Mouse (Mus musculus): ENCODE data around the gene Ublcp1. TPM values are rescaled to one million over a fixed set of nuclear protein-coding genes. Genes with fewer than 3 reads are reported as not detected.

The Ublcp1 gene
- polyA plus RNA-seq, 1 experiment from 2014 or later, result 58.4 TPM

- Histone ChIP-seq H3K36me3 (ENCODE audit: control insufficient read depth, insufficient read depth, low read length) (no peaks in the 10 kb centered on the region), H3K9me3 (replicated peaks; ENCODE audit: control insufficient read depth, low read length) (no peaks in the 10 kb centered on the region), H3K27ac (ENCODE audit: low read depth, low read length) (no peak overlapping the region), H3K9ac (ENCODE audit: low read depth, low read length) (no peak overlapping the region), H3K4me1 (ENCODE audit: control insufficient read depth, insufficient read depth, low read length) (peaks cover 20% of the 10 kb centered on the region), H3K27me3 (ENCODE audit: control insufficient read depth, insufficient read depth, low read length) (no peaks in the 10 kb centered on the region), H3K4me3 (ENCODE audit: low read depth, low read length) (no peak overlapping the region), H3K4me2 (no peak overlapping the region)
- 86% methylated on average over 4 of the region's 4 CpGs for WGBS (ENCODE audit: insufficient replicate concordance)
- ATAC-seq (replicated peaks; ENCODE audit: insufficient number of reproducible peaks, low FRiP score, low TSS enrichment), result no peak
These were observed 65.2 kb downstream of the Ublcp1 start for GRCm38 (mm10) chr11:44405113-44405512.

Small RNAs within 50 kb of the gene (microRNA-seq; reads per million reads assigned to microRNA genes)
- not detected for gene Gm22121 (ENCODE audit: borderline number of aligned reads)

Other genes starting within 250 kb of the Ublcp1 start
- gene Il12b, start 70.4 kb downstream of the Ublcp1 start, polyA plus RNA-seq (2014; fragmentation: Nextera tagmentation; extraction: Ambion mirVana), result 0.42 TPM in 1 of 2 replicates, not detected in the other
- 60.4 and 64.4 TPM in 2 replicates for gene Rnf145, start 48.5 kb upstream of the Ublcp1 start, polyA plus RNA-seq (2014; fragmentation: Nextera tagmentation; extraction: Ambion mirVana)
- 14.5 and 16.1 TPM in 2 replicates for gene Ebf1, start 146.8 kb upstream of the Ublcp1 start, polyA plus RNA-seq (2014; fragmentation: Nextera tagmentation; extraction: Ambion mirVana)

All from heart, embryonic 11.5 days (tissue).